Mouse (Mus musculus) heart, postnatal 0 days (tissue): ENCODE data around the gene Tmem222. TPM values are rescaled to one million over a fixed set of nuclear protein-coding genes. Genes with fewer than 3 reads are reported as not detected.

Experiments used
- ATAC-seq: fragments of 200-750 bp; cut with Nextera tagmentation; 2 replicates; pipeline ENCODE4 v1.8.0; 2017; ENCODE audit warnings: low read depth, moderate number of reproducible peaks, moderate library complexity; ENCODE audit not compliant: insufficient read depth
- DNase-seq: peaks from one replicate; pipeline ENCODE4 v3.0.0-alpha.2; 2016; ENCODE audit warnings: low spot score
- H3K27ac ChIP-seq: fragments of 300-500 bp; sonication (generic); 2 replicates; pipeline ENCODE4 v1.5.1; 2014; ENCODE audit warnings: low read depth, mild to moderate bottlenecking
- H3K27me3 ChIP-seq: fragments of 300-500 bp; sonication (generic); 2 replicates; pipeline ENCODE4 v1.6.1; 2014; ENCODE audit warnings: low read length, mixed read lengths; ENCODE audit not compliant: control insufficient read depth, insufficient read depth
- H3K36me3 ChIP-seq: fragments of 300-500 bp; sonication (generic); replicated peaks from 2 replicates; pipeline ENCODE4 v1.6.1; 2014; ENCODE audit warnings: low read length, mixed read lengths; ENCODE audit not compliant: control insufficient read depth, insufficient read depth
- H3K4me1 ChIP-seq: fragments of 300-500 bp; sonication (generic); 2 replicates; pipeline ENCODE4 v1.6.1; 2014; ENCODE audit warnings: antibody characterized with exemption; ENCODE audit not compliant: control insufficient read depth, insufficient read depth
- H3K4me2 ChIP-seq: fragments of 300-500 bp; sonication (generic); 2 replicates; pipeline ENCODE4 v1.6.1; 2014; ENCODE audit warnings: low read depth, mild to moderate bottlenecking, low read length, moderate library complexity
- H3K4me3 ChIP-seq: fragments of 300-500 bp; sonication (generic); 2 replicates; pipeline ENCODE4 v1.5.1; 2014; ENCODE audit warnings: low read depth, low read length
- H3K9ac ChIP-seq: fragments of 300-500 bp; sonication (generic); replicated peaks from 2 replicates; pipeline ENCODE4 v1.6.1; 2014; ENCODE audit warnings: low read depth, low read length, mixed read lengths
- H3K9me3 ChIP-seq: fragments of 300-500 bp; sonication (generic); replicated peaks from 2 replicates; pipeline ENCODE4 v1.6.1; 2016; ENCODE audit warnings: low read length; ENCODE audit not compliant: control insufficient read depth
- CTCF ChIP-seq: IDR thresholded peaks from 2 replicates; pipeline ENCODE4 v1.5.1; 2016; ENCODE audit warnings: antibody characterized with exemption, control low read depth, low read depth
- EP300 ChIP-seq: IDR thresholded peaks from 2 replicates; pipeline ENCODE4 v1.6.1; 2016; ENCODE audit warnings: antibody characterized with exemption, low read depth
- WGBS: fragments of 180-500 bp; shearing (Covaris S2); extraction: QIAGEN DNeasy Blood & Tissue Kit; methylation state at CpG from one replicate; pipeline ENCODE4 v1.1.7; 2014; 5-methylcytosine and 5-hydroxymethylcytosine counted together
- polyA plus RNA-seq: library from polyadenylated mRNA; unstranded; fragments of >200 nt; fragmentation: Nextera tagmentation; extraction: Ambion mirVana; gene quantifications from 2 replicates; pipeline ENCODE4 v1.2.1, GENCODE M21; 2015
- total RNA-seq: library from RNA; depleted of rRNA; stranded (reverse); fragments of >200 nt; gene quantifications from 2 replicates; pipeline ENCODE4 v1.2.3, GENCODE M21; 2014; ENCODE audit warnings: low replicate concordance

Tmem222 gene
- total and polyA plus RNA-seq, 2 experiments from 2014 or later: 45.0 to 103 TPM

GRCm38 (mm10) chr4:133265297-133265696, 12.3 kb downstream of the Tmem222 start:
- 86% methylated on average over 3 of the region's 3 CpGs for WGBS
- no peak for TF ChIP-seq CTCF
- Histone ChIP-seq H3K27ac (no peak overlapping the region), H3K4me3 (no peak overlapping the region), H3K36me3 (peaks cover 48% of the 10 kb centered on the region), H3K27me3 (no peaks in the 10 kb centered on the region), H3K9ac (no peak overlapping the region), H3K4me2 (no peak overlapping the region), H3K9me3 (no peaks in the 10 kb centered on the region), H3K4me1 (no peaks in the 10 kb centered on the region)
- DNase-seq: no peak
- ATAC-seq: no peak

DNA sequence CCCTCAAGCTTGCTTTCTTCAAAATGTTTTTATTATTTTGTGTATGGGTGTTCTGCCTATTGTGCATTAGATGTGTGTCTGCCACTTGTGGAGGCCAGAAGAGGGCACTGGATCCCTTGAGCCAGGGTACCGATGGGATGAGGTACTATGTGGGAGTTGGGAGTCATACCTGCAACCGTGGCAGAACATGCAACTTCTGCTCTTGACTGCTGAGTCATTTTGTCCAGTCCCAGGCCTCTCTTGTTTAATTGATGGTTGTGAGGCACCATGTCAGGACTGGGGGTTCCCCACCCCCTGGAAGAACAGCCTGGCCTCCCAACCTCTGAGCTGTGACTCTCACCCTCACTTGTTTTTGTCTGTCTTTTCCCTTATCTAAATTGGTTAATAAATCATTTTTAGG, 13.0 kb downstream of the Tmem222 start:
- H3K9ac ChIP-seq: no peak overlapping the region
- no peaks in the 10 kb centered on the region for H3K27me3 ChIP-seq
- ATAC-seq (no peak), DNase-seq (no peak)
- TF ChIP-seq CTCF (no peak), EP300 (no peak)
- H3K4me1 ChIP-seq: no peaks in the 10 kb centered on the region
- WGBS: 84% methylated on average over 2 of the region's 2 CpGs
- H3K27ac ChIP-seq: no peak overlapping the region
- H3K36me3 ChIP-seq: peaks cover 47% of the 10 kb centered on the region
- no peak overlapping the region for H3K4me3 ChIP-seq
- no peaks in the 10 kb centered on the region for H3K9me3 ChIP-seq
- no peak overlapping the region for H3K4me2 ChIP-seq

GRCm38 (mm10) chr4:133263756-133264155, 13.8 kb downstream of the Tmem222 start:
- Histone ChIP-seq H3K9ac (no peak overlapping the region), H3K27ac (no peak overlapping the region), H3K4me3 (no peak overlapping the region), H3K4me1 (no peaks in the 10 kb centered on the region), H3K4me2 (no peak overlapping the region), H3K36me3 (peaks cover 39% of the 10 kb centered on the region), H3K27me3 (no peaks in the 10 kb centered on the region), H3K9me3 (no peaks in the 10 kb centered on the region)
- DNase-seq (no peak), ATAC-seq (no peak)
- TF ChIP-seq CTCF (no peak), EP300 (no peak)
- WGBS: 86% methylated on average over 5 of the region's 5 CpGs

DNA sequence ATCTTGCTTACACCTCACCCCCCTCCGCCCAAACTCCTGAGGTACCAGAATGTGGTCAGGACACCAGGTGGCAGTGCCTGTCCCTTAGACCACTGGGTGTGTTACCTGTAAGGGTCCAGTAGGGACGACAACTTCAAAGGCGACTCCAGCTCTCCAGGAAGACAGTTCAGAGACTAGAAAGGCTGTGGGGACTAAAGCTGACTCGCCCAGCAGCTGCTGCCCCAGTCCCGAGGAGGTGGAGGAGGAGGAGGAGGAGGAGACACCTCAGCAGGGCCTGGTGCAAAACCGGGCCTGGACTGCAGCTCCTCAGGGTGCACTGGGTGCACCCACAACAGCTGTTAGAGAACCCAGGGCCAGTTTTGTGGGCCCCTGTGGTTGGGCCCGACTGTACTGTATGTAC, 14.7 kb downstream of the Tmem222 start, which contains the start of gene Sytl1:
Gene Sytl1 (minus strand): TSS at position 232 of the 400 bp plus-strand sequence.
- H3K27ac ChIP-seq: no peak within 1 kb of the TSS
- no peak within 1 kb of the TSS for H3K4me3 ChIP-seq
- H3K36me3 ChIP-seq: peaks cover 30% of the 10 kb centered on the region
- peak within 1 kb of the TSS; percentile 3; the same call in 1 of the 2 replicates for H3K4me2 ChIP-seq
- no peaks in the 10 kb centered on the region for H3K9me3 ChIP-seq
- ATAC-seq (no peak), DNase-seq (no peak)
- no peak within 1 kb of the TSS for H3K9ac ChIP-seq
- 40% methylated on average over 7 of the region's 7 CpGs for WGBS
- TF ChIP-seq CTCF: no peak
- no peak for TF ChIP-seq EP300
- no peaks in the 10 kb centered on the region for H3K27me3 ChIP-seq
- H3K4me1 ChIP-seq: no peaks in the 10 kb centered on the region

- DNase-seq: no peak
- WGBS: 60% methylated on average over 7 of the region's 7 CpGs
- Histone ChIP-seq H3K4me3 (no peak overlapping the region), H3K4me2 (peak overlapping the region; percentile 3; the same call in 1 of the 2 replicates), H3K27ac (no peak overlapping the region), H3K36me3 (peaks cover 25% of the 10 kb centered on the region), H3K27me3 (peaks cover 2% of the 10 kb centered on the region; the same call in 1 of the 2 replicates), H3K9me3 (no peaks in the 10 kb centered on the region), H3K9ac (no peak overlapping the region), H3K4me1 (no peaks in the 10 kb centered on the region)
- TF ChIP-seq EP300 (no peak), CTCF (no peak)
- no peak for ATAC-seq
Measured at GRCm38 (mm10) chr4:133262375-133262765, 15.2 kb downstream of the Tmem222 start.
